Mouse (Mus musculus): ENCODE measurements around the gene Zfp560.
A peak's percentile ranks its signal among the peaks of the same experiment; 100 is the strongest.
"Not testable (repeated sequence)": the region's sequence is repeated elsewhere in the genome, so short reads cannot be mapped to it uniquely, and the experiment has no call there.

Zfp560 gene

GRCm38 (mm10) chr9:20384532-20385342 is at the start of gene Zfp560:
TSS of gene Zfp560 (minus strand) at chr9:20385177.
- DNase-seq, result peak; percentile 83

GRCm38 (mm10) chr9:20430004-20430403 is 45.0 kb upstream of the Zfp560 start:
- no peak for DNase-seq

GRCm38 (mm10) chr9:20411460-20411859 is 26.5 kb upstream of the Zfp560 start:
- no peak for DNase-seq

GRCm38 (mm10) chr9:20409319-20409718 is 24.3 kb upstream of the Zfp560 start:
- no peak for DNase-seq

GRCm38 (mm10) chr9:20385343-20385703 is 346 bp upstream of the Zfp560 start:
- DNase-seq, result no peak

GRCm38 (mm10) chr9:20383659-20384058 is 1.3 kb downstream of the Zfp560 start:
- no peak for DNase-seq

- no peak for DNase-seq
Observed at GRCm38 (mm10) chr9:20374712-20375111, 10.3 kb downstream of the Zfp560 start.

GRCm38 (mm10) chr9:20367311-20367710 is 17.7 kb downstream of the Zfp560 start:
- no peak for DNase-seq

GRCm38 (mm10) chr9:20348501-20348900 is 36.5 kb downstream of the Zfp560 start:
- no peak for DNase-seq

GRCm38 (mm10) chr9:20335994-20336393 is 49.0 kb downstream of the Zfp560 start, which contains the start of gene Olfr18:
TSS of gene Olfr18 (minus strand) at chr9:20336094.
- no peak for DNase-seq

GRCm38 (mm10) chr9:20298232-20298631 is 86.7 kb downstream of the Zfp560 start, which contains the start of gene Olfr873:
TSS of gene Olfr873 (plus strand) at chr9:20298532.
- DNase-seq, result no peak

- DNase-seq, result not testable (repeated sequence)
Observed at GRCm38 (mm10) chr9:20295562-20295961, 89.4 kb downstream of the Zfp560 start.
